Mouse (Mus musculus) large intestine, adult 2 months (tissue): ENCODE measurements around the gene Sez6. TPM values are rescaled to one million over a fixed set of nuclear protein-coding genes. Genes with fewer than 3 reads are reported as not detected.

Experiments
- DNase-seq: peaks from one replicate; pipeline ENCODE4 v3.0.0-alpha.2; 2012; ENCODE audit warnings: low read depth, low spot score
- WGBS: fragments of 180-500 bp; shearing (Covaris S2); methylation state at CpG from one replicate; pipeline ENCODE4 v1.1.7; 2018; 5-methylcytosine and 5-hydroxymethylcytosine counted together
- polyA plus RNA-seq: library from polyadenylated mRNA; depleted of rRNA; stranded (reverse); fragments of >200 nt; gene quantifications from 2 replicates; pipeline ENCODE4 v1.2.3, GENCODE M21; 2012

The Sez6 gene
- polyA plus RNA-seq, 1 experiment, result 0.48 TPM

DNA sequence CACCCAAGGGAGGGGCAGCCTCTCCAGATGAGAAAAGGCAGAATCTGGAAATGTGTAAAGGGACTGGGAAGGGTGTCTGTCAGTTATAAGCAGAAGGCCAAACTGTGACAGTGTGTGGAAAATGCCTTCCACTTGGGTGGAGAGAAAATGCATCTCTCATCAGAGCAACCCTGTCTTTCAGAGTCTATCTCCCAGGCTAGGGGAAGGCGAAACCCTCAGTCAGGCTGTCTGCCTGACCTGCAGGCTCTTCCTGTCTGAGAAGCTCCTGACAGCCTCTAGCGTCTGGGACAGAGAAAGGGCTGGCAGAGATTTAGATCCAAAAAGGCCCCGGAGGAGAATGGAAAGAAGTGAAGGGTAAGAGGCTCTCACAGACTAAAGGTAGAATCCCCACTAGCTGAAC is 26.8 kb upstream of the Sez6 start:
- WGBS, result 53% methylated on average over 3 of the region's 3 CpGs
- no peak for DNase-seq

DNA sequence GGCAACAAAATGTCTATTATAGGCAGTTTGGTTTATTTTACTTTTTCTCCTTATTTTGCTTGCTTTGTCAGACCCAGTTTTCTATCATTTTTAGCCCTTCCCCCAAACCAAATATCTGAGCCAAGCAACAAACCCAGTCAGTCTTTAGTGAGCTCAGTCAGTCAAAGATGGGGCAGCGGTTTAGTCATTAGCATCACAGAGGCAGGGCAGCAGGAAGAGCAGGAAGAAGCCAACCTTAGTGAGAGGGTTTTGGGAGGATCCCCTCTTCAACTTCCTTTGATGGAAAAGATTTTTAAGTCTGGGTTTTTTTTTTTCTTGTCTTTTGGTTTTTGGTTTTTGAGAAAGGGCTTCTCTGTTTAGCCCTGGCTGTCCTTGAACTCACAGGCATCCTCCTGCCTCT is 25.9 kb upstream of the Sez6 start:
- no peak for DNase-seq
- WGBS, result 40% methylated on average over 1 of the region's 1 CpGs

DNA sequence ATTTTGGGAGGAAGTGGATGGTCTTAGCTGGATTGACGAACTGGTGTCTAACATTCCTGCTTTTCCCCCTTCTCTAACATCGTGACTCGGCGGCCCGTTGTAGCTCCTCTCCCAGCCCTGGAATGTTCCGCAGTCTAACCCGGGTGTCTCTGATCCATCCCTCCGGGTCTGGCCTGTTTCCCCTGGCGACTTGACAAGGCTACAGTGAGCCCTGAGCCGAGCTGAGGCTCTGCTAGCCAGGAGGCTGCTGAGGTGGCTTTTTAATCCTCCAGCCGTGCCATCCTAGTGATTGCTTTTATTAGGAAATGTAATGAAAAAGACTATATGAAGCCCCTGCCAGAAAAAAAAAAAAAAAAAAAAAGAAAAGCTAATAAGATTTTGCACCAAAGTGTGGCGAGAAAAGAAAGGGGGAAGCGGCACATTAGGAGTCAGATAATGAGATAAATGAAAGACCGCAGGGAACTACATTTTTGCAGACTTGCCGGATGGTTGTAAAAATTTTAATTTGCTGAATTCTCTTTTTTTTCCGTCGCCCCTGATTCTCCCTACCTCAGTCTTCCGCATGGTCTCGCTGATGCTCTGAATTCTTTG is 24.4 kb upstream of the Sez6 start:
- 41% methylated on average over 19 of the region's 19 CpGs for WGBS
- no peak for DNase-seq

DNA sequence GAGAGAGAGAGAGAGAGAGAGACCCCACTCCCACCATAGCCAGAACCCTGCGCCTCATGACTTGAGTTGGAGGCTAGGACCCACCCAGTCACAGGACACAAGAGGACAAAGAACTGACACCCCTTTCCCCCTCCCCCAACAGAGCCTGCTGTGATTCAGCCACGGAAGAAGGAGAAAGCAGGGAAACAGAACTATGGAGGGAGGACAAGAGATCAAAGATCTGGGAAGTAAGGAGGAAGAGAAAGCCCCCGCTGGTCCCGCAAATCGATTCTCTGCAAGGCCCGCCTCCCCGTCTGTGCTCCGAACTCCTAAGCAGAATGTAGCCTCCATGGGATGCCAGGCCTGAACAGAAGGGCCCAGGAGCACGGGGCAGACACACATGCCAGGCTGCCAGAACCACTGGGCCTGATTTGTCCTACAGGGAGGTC is 23.8 kb upstream of the Sez6 start:
- 22% methylated on average over 9 of the region's 9 CpGs for WGBS
- DNase-seq, result no peak

DNA sequence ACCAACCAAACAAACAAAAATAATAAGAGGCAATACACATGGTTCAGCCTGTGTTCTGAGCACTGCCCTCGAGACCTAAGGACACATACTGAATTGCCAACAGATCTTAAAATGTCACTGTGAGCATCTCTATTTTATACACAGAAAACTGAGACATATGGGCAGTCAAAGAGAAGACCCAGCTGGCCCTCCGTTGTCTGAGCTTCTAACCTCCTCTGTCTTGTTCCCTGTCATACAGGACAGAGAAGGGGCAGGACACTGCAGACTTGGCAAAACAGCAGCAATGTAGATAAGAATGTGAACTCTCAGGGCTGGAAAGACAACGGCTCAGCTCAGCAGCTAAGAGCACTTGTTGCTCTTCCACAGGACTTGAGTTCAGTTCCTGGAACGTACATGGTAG is 22.1 kb upstream of the Sez6 start:
- 48% methylated on average over 4 of the region's 4 CpGs for WGBS
- no peak for DNase-seq

DNA sequence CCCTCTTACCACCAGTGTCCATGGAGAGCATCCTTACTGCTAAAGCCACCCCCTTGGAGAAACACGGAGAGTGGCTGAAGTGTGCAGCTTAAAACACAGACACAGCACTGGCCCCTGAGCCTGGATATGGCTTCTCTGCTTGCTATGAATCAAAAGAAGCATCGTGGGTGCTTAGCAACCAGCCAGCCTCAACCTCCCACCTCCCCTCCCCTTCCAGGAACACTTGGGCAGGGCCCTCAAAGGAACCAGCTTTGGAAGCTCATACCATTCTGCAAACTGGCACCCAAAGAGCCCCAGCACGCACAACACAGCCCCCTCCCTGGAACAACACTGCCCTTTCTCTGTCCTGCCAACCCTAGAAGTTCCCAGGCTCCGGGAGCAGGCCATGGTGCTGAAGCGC is 21.2 kb upstream of the Sez6 start:
- 33% methylated on average over 5 of the region's 5 CpGs for WGBS
- no peak for DNase-seq

DNA sequence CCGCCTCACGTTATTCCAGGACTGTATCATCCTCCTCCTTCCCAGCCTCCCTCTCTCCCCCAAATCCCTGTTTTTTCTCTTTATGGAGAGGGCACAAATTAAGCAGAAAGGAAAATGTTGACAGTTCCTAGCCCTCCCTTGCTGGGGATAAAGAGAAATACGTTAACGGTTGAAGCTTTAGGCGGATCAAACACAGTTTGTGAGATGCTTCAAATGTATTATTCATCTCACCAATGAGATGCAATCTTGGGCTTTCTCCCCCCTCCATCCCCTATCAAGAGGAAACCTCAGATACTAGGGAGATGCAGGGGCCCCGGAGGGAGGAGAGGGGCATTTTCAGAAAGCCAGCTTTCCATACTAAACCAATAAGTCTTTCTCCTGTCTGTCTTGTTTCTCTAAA is 20.8 kb upstream of the Sez6 start:
- DNase-seq, result no peak
- WGBS, result 34% methylated on average over 6 of the region's 6 CpGs

DNA sequence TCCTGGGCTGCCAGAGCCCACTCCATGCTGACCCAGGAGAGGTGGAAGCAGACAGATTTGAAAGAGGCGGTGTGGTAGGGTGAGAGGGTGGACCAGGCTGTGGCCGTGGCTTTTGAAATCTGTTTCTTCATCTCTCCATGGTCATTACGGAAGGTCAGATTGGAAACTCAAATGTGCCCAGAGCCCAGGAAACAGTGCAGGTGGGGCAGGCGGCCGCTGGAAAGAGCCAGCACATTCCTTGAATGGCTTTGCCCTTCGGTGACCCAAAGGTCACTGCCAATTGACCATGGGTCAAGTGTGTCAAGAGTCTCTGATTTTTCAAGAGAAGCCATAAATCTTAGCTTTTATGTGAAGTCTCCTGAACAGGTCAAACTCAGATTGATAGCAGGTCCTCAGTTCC is 17.1 kb upstream of the Sez6 start:
- no peak for DNase-seq
- 58% methylated on average over 6 of the region's 6 CpGs for WGBS

DNA sequence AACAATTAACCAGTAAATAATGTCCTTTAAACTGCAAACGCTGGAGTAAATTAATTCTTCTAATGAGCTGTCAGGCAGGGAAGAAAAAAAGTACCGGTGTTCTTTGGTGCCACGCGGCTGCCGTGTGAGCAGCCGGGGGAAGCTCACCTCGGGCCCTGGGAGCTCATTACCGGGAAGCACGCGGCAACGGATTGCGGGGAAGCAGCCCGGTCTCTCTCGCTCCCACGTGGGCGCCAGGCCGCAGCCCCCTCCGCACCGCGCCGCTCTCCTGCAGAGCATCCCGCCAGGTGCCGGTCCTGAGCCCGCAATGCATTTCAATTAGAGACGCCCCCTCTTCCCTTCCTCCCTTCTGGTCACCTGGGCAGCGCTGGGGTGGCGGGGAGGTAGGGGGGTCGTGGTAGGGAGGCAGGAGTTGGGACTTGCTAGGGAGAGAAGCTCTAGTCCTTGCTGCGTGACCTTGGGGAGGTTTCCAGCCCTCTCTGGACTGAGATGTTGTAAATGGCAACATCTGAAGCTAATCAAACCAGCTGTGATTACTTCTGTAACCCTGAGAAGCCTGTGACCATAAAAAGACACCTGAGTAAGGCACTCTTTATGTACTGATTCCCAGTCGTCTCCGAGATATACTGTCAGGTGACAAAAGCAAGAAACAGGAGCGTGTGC is 15.9 kb upstream of the Sez6 start:
- DNase-seq, result no peak
- 8% methylated on average over 32 of the region's 32 CpGs for WGBS

DNA sequence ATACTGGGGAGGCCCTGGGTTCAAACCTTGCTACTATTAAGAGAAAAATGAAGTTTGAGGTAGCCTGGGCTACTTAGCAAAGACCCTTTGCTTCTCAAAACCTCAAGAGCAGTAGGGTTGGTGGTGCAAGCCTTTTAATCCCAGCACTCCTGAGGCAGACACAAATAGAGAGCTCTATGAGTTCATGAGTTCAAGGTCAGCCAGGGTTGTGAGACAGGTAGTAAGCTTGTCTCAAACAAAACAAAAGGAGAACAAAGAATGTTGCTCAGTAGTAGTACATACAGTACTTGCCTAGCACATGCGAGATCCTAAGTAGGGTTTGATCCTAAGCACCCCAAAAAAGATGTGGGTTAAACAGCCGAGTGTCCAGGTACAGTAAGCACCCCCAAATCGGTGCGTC is 13.9 kb upstream of the Sez6 start:
- 74% methylated on average over 4 of the region's 4 CpGs for WGBS
- DNase-seq, result no peak

DNA sequence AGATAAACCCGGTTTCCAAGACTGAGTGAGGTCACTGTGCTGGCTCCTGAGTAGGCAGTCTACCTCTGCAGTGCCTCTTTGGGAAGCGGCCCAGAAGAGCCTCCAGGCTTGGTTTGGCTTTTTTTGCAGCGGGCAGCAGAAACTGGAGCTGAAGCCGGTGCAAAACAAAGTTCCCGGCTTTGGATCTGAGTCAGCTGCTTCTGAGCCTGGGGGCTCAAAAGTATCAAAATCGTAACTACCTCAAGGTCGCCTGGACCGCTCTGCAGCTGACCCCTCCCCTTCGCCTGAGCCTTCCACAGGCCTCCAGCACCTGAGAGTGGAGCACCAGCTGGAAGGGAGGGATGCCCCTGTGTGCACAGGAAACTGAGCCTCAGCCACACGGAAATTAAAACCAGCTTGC is 13.4 kb upstream of the Sez6 start:
- 47% methylated on average over 10 of the region's 10 CpGs for WGBS
- DNase-seq, result no peak

DNA sequence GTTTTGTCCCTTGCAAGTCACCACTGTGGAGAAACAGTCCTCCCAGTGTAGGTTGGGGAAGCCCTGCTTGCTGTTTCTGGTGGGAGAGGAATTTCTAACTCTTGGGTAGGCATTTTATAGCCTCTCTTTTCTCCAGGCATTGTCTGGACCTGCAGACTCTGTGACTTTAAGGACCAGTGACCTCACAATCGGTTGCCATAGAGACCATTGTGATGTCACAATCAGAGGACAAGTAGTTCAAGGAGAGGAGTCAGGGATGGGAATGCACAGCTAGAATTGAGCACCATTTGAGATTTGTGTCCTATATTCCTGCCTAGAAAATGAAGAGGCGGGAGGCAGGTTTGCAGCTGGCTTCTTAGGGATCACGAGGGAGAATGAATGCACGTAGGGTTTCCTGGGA is 7.3 kb upstream of the Sez6 start:
- no peak for DNase-seq
- 72% methylated on average over 4 of the region's 4 CpGs for WGBS

DNA sequence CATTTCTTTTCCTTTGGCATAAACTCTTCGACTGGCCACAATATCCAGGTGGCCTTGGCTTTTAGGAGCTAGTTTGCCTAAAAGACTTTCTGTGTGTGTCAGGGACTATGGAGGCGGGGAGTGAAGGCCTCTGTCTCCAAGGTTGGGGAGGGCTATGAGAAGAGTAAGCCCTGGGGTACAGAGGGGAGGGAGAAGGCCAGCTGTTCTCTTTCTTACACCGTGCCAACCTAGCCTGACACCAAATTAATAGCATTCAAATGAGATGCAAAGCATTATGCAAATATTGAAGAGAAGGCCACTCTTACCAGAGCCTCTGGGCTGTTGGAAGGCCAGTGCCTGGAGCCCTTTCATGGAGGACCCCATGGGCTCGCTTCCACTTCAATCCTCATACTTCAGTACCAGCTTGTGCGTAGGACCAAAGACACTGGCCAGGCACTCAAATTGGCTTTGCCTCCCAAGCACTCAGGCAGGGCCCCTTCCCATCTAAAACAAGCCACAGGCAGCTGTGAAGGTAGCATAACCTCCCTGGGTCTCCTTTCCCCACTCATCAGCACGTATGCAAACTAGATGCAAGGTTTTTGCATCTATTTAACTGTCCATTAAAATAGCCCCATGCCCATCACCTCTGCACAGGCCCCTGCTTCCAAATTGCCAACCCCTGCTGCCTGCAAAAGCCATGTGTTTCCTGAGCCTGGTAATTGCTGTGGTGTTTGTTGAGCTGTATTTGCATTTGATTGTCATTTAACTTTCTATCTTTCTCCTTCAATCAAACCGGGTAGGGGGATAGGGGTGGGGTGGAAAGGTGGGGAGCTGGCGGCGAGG is 4.6 kb upstream of the Sez6 start:
- WGBS, result 41% methylated on average over 9 of the region's 9 CpGs

DNA sequence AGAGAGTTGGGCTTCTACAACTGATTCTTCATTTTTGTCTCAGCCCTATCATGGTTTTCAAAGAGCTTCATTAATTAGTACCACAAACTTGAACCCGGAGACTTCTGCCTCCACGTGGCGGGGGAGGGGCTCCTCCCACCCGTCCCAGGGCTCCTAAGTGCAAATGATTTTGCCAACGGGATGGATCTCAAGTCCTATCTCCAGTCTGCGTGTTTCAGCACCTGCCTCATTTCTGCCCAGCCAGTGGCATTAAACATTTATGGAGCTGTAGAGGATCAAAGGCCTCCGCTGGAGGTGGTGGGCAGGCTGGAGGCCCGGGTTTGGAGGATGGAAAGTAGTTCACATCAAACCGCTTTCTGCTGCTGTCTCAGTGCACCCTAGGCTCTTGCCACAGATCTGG is 3.9 kb upstream of the Sez6 start:
- 17% methylated on average over 9 of the region's 9 CpGs for WGBS

More for the DNA sequence above, 4.6 kb upstream of the Sez6 start:
- DNase-seq, result no peak

DNA sequence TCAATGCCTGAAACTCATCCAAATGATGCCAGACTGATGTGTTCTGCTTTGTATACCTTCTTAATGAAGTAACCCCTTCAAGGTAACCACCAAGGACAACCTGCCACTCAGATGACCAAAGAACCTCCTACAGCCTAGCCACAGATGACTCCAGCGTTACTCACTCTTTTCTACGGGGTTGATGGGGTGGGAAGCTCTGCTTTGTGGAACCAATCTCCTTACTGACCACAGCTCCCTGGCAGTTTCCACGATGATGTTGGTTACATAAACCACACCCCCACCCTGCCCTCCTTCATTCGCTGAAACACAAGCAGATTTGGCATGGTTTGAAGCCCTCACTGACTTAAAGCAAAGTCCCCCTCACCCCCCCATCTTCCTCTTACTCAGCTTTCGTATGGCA is 2.8 kb upstream of the Sez6 start:
- 55% methylated on average over 5 of the region's 5 CpGs for WGBS

More for the DNA sequence above, 3.9 kb upstream of the Sez6 start:
- DNase-seq, result no peak

DNA sequence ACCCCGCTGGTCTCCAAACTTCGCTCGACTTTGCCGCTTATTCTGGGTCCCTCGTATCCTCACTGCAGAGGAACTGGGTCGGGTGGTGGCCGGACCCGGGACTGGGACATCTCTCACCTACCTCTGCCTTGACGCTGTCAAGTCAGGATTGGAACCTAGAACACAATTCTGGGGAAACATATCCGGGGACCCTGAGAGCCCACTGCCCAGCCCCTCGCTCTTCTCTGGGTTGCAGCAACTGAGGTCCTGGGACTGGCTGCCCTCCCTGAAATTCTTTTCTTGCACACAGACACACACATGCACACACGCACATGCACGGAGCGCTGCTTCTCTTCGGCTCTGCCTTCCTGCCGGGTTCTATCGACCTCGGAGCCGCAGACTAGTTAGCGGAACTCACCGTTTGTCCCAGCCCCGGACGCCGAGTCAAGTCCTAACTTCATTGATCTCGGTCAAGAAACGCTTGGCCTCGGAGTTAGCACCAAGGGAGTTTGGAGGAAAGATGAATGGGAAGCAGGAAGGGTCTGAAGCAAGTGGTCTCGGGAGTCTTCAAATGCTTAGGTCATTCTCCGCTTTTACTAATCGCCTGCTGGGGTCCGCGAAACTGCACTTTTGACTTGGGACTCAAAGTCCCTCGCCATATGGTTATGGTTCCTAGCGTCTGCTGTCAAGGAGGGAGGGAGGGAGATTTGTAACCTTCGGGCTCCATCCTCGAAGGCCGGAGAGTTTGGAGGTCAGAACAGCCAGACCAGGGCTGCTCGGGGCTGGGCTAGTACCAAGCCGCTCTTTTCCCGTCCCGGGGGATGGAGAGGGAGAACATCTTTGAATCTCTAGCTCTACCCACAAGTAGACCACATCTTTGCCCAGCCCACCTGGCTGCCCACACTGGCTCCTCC is 1.2 kb downstream of the Sez6 start:
- 5% methylated on average over 41 of the region's 41 CpGs for WGBS
- no peak for DNase-seq

More for the DNA sequence above, 2.8 kb upstream of the Sez6 start:
- no peak for DNase-seq

DNA sequence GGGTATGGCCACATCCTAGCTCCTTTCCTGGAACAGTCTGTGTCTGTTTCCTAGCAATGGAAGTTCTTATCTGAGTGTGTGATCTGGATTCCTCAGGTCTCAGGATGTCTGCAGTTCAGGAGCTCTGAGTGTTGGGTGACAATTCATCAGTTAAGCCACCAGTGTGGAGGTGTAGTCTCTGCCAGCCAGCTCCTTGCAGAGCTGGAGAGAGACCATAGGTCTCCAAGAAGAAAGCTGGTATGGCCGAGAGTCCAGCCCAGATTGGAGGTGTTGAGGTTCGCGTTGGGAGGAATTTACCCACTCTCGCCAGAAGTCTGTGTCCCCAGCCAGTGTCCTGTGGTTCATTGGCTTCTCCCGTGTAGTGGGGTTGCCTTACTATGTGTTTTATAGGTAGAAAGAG is 2.0 kb downstream of the Sez6 start:
- WGBS, result 33% methylated on average over 5 of the region's 5 CpGs
- DNase-seq, result no peak

DNA sequence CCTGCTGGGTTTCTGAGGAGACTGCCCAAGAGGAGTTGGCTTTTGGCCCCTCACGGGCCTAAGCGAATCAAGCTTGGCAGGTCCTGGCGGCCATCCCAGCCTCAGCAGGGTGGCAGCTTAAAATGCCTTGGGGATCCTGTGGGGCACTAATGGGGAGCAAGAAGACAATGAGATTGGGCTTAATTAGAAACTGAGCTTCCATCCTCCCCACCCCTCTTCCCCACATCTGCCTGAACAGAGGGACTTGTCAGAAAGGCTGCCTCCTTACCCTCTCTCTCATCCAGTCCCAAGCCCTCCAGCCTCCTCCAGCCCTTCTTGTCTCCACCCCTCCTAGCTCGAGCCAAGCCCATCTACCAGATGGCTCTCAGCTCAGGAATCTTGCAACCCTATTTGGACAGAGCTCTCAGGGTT is 3.5 kb downstream of the Sez6 start:
- WGBS, result 5% methylated on average over 4 of the region's 4 CpGs

DNA sequence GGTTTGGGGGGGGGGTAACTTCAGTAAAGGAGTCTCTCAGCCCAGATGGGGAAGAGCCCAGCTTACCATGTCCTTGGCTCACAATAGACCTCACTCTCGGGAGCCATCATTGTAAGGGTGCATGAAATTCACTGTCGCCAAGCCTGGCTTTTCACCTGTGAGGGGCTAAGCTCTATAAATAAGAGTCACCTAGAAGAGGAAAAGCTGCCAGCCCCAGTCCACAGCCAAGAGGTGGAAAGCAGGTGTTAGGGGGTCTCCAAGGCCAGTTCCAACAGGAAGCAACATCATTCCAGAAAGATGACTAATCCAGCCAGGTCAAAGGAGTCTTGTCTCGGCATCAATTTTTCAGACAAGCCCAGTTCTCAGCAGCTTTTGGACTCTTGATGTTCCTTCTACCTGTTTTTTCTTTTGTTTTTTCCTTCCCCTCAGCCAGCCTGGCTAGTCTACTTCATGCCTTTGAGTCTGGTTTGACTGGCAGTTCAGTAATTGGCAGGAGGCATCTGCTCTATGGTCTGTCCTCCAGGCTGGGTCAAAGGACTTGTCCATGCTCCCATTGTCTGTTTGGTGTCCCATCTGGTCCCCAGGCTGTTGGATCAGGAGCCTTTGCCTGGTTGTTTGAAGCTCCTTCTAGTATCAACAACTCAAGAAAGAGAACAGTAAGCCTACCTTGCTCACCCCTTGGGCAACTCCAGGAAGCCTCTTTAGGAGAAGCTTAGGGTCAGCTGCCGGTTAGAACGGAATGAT is 4.1 kb downstream of the Sez6 start:
- no peak for DNase-seq
- 47% methylated on average over 5 of the region's 5 CpGs for WGBS

More for the DNA sequence above, 3.5 kb downstream of the Sez6 start:
- no peak for DNase-seq
